Comparison of ENCODE assay signal across 15 mouse cellular contexts in the genomic region with DNA sequence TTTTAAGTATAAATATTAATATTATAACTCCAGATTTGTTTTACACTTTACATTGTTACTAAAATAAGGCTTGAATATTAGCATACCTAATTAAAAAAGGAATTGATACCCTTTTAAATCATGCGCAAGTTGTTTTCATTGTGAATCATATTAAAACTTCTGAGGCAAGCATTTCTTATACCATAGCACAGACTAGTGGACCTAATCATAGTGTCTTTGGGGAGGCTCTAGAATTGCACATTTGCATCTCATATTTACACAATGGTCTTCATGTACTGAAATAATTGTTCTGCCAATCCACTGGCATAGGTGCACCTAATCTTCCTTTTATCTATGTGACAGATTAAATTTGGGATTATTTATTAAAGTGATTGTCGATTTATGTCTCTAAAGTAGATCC.
"Had no signal": no experiment of that assay in that cellular context is flagged by ENCODE, and none has a peak within 500 bp of the region (broad histone marks: within the 10 kb centered on the region; RNA-seq: fewer than 3 reads in every experiment).

No protein-coding gene starts in this region.

- H3K36me3 ChIP-seq: limb, embryonic 13.5 days; midbrain, embryonic 10.5 days; neural tube, embryonic 13.5 days; stomach, embryonic 15.5 days had no signal

- H3K27me3 ChIP-seq: limb, embryonic 13.5 days; neural tube, embryonic 13.5 days; stomach, embryonic 15.5 days had no signal

- H3K4me1 ChIP-seq: limb, embryonic 13.5 days; midbrain, embryonic 10.5 days; neural tube, embryonic 13.5 days; stomach, embryonic 15.5 days had no signal

- DNase-seq: kidney, adult 8-10 months; kidney, postnatal 36 days; left cerebral cortex, postnatal 4 days; lung, adult 18-20 months; lung, postnatal 4 days; retina, postnatal 1 day; right cerebral cortex, postnatal 4 days; spleen, adult 18-20 months; thymus, postnatal 36 days had no signal

- H3K9ac ChIP-seq: limb, embryonic 13.5 days; liver, embryonic 14.5 days; neural tube, embryonic 13.5 days; stomach, embryonic 15.5 days had no signal

- H3K9me3 ChIP-seq: limb, embryonic 13.5 days; midbrain, embryonic 10.5 days; neural tube, embryonic 13.5 days; stomach, embryonic 15.5 days had no signal

- ATAC-seq: lung, postnatal 0 days had no signal

- H3K4me2 ChIP-seq: limb, embryonic 13.5 days; neural tube, embryonic 13.5 days; stomach, embryonic 15.5 days had no signal

- H3K4me3 ChIP-seq: limb, embryonic 13.5 days; midbrain, embryonic 10.5 days; neural tube, embryonic 13.5 days; stomach, embryonic 15.5 days had no signal

- H3K27ac ChIP-seq: limb, embryonic 13.5 days; liver, embryonic 14.5 days; midbrain, embryonic 10.5 days; neural tube, embryonic 13.5 days; stomach, embryonic 15.5 days had no signal
